21 mouse cellular contexts compared by ENCODE assay signal in the genomic region with DNA sequence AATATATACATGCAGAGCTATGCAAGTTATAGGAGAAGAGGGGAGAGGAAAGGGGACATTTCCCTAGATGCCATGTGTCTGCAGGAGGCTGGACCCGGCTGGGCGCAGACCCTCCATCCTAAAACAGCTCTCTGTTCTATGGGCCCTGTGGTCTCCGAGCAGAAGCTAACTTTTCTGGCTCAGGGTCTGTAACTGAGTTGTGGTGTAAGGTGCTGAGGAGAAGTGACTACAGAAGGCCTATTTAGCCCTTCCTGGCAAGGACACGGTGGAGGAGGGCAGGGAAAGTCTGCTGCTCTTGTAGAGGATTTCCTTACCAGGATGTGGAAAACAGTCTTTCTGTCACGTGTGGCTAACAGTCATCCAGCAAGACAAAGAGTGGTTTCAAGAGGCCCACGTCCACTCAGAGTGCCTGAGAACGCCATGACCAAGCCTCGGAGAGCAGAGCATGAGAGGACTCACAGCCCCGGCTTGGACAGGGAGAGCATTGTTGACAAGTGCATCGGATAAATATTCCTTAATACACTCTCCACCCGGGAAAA.
DNase-seq lines count a peak whose midpoint lies in the region; ATAC-seq lines count a peak whose summit lies in the region.
"Had no signal": no experiment of that assay in that cellular context is flagged by ENCODE, and none has a peak within 500 bp of the region (broad histone marks: within the 10 kb centered on the region; RNA-seq: fewer than 3 reads in every experiment).

No protein-coding gene starts in this region.

- peaks cover 4% of the 10 kb centered on the region; the same call in 1 of the 2 replicates for H3K9me3 ChIP-seq in limb, embryonic 13.5 days
- H3K9me3 ChIP-seq in limb, embryonic 10.5 days (replicated peaks), result no peaks in the 10 kb centered on the region
- no peaks in the 10 kb centered on the region for H3K9me3 ChIP-seq in limb, embryonic 15.5 days
- H3K9me3 ChIP-seq: embryonic facial prominence, embryonic 12.5 days; forebrain, embryonic 10.5 days; forebrain, embryonic 15.5 days; heart, embryonic 13.5 days; hindbrain, embryonic 15.5 days had no signal

- ATAC-seq in limb, embryonic 13.5 days (ENCODE audit: low FRiP score, low read depth), result 0 out of 2 replicates have a peak, but pooled peaks have one; percentile 44
- ATAC-seq in limb, embryonic 15.5 days (ENCODE audit: insufficient number of reproducible peaks, low FRiP score, low TSS enrichment, low read depth), result peak; percentile 76
- ATAC-seq: activated CD4-positive, CD25-positive, alpha-beta regulatory T cell, adult 4 months; forebrain, embryonic 15.5 days; Patski had no signal

- H3K4me1 ChIP-seq in limb, embryonic 13.5 days, result 0 out of 2 replicates have a peak, but pooled peaks cover 3% of the 10 kb centered on the region
- peaks cover 11% of the 10 kb centered on the region for H3K4me1 ChIP-seq in limb, embryonic 10.5 days
- no peaks in the 10 kb centered on the region for H3K4me1 ChIP-seq in limb, embryonic 15.5 days
- H3K4me1 ChIP-seq: forebrain, embryonic 10.5 days; forebrain, embryonic 15.5 days; hindbrain, embryonic 15.5 days had no signal

- no peak overlapping the region for H3K4me3 ChIP-seq in limb, embryonic 13.5 days
- H3K4me3 ChIP-seq in limb, embryonic 10.5 days, result no peak overlapping the region
- H3K4me3 ChIP-seq in limb, embryonic 15.5 days, result no peak overlapping the region
- H3K4me3 ChIP-seq: embryonic facial prominence, embryonic 12.5 days; forebrain, embryonic 10.5 days; forebrain, embryonic 15.5 days; heart, embryonic 13.5 days; hindbrain, embryonic 15.5 days had no signal

- H3K36me3 ChIP-seq in limb, embryonic 13.5 days, result no peaks in the 10 kb centered on the region
- H3K36me3 ChIP-seq in limb, embryonic 10.5 days, result no peaks in the 10 kb centered on the region
- H3K36me3 ChIP-seq in limb, embryonic 15.5 days, result no peaks in the 10 kb centered on the region
- H3K36me3 ChIP-seq: embryonic facial prominence, embryonic 12.5 days; forebrain, embryonic 10.5 days; forebrain, embryonic 15.5 days; heart, embryonic 13.5 days; hindbrain, embryonic 15.5 days had no signal

- no peak for DNase-seq in limb, embryonic 10.5 days (ENCODE audit: low spot score)
- DNase-seq in brain, adult 2 months (ENCODE audit: low read depth, low spot score), result peak; percentile 4
- DNase-seq in layer of hippocampus, postnatal 14 days (ENCODE audit: low spot score in 2 of 2), result no peak
- no peak for DNase-seq in right cerebral cortex, adult 18-20 months
- no peak for DNase-seq in kidney, adult 11 months
- DNase-seq: adrenal gland, postnatal 14 days; cerebellum, adult 2 months; cerebellum, postnatal 14 days; embryo, embryonic 11 days; gastrocnemius, postnatal 36 days; heart, adult 11 months; heart, postnatal 36 days had no signal

- H3K4me2 ChIP-seq in limb, embryonic 13.5 days (replicated peaks), result no peak overlapping the region
- no peak overlapping the region for H3K4me2 ChIP-seq in limb, embryonic 15.5 days
- H3K4me2 ChIP-seq: embryonic facial prominence, embryonic 12.5 days; forebrain, embryonic 15.5 days; heart, embryonic 13.5 days; hindbrain, embryonic 15.5 days had no signal

- H3K27ac ChIP-seq in limb, embryonic 13.5 days, result peak overlapping the region; percentile 33; the same call in 1 of the 2 replicates
- no peak overlapping the region for H3K27ac ChIP-seq in limb, embryonic 10.5 days
- H3K27ac ChIP-seq in limb, embryonic 15.5 days, result peak overlapping the region; percentile 63
- H3K27ac ChIP-seq: embryonic facial prominence, embryonic 12.5 days; forebrain, embryonic 10.5 days; forebrain, embryonic 15.5 days; heart, embryonic 13.5 days; hindbrain, embryonic 15.5 days had no signal

- peaks cover 19% of the 10 kb centered on the region for H3K27me3 ChIP-seq in limb, embryonic 13.5 days
- H3K27me3 ChIP-seq in limb, embryonic 10.5 days (ENCODE audit: low read depth, poor library complexity, severe bottlenecking), result peaks cover 37% of the 10 kb centered on the region; the same call in 1 of the 2 replicates
- 0 out of 2 replicates have a peak, but pooled peaks cover under 1% of the 10 kb centered on the region for H3K27me3 ChIP-seq in limb, embryonic 15.5 days
- H3K27me3 ChIP-seq: embryonic facial prominence, embryonic 12.5 days; forebrain, embryonic 15.5 days; hindbrain, embryonic 15.5 days; Patski had no signal

- no peak overlapping the region for H3K9ac ChIP-seq in limb, embryonic 13.5 days
- H3K9ac ChIP-seq in limb, embryonic 15.5 days, result no peak overlapping the region
- H3K9ac ChIP-seq: embryonic facial prominence, embryonic 12.5 days; forebrain, embryonic 15.5 days; heart, embryonic 13.5 days; hindbrain, embryonic 15.5 days had no signal

- 70% methylated on average over 11 of the region's 11 CpGs for WGBS in limb, embryonic 13.5 days
- WGBS in limb, embryonic 10.5 days, result 85% methylated on average over 11 of the region's 11 CpGs
- WGBS in limb, embryonic 15.5 days, result 68% methylated on average over 11 of the region's 11 CpGs
